Mouse (Mus musculus) liver, embryonic 12.5 days (tissue): ENCODE data around the gene Ankrd44. TPM values are rescaled to one million over a fixed set of nuclear protein-coding genes. Genes with fewer than 3 reads are reported as not detected.

Experiments
- ATAC-seq: fragments of 200-750 bp; cut with Nextera tagmentation; 2 replicates; pipeline ENCODE4 v1.8.0; 2017; ENCODE audit warnings: moderate number of reproducible peaks, mild to moderate bottlenecking, moderate library complexity
- H3K27ac ChIP-seq: fragments of 300-500 bp; sonication (generic); 2 replicates; pipeline ENCODE4 v1.5.1; 2016; ENCODE audit warnings: mild to moderate bottlenecking
- H3K27me3 ChIP-seq: fragments of 300-500 bp; sonication (generic); replicated peaks from 2 replicates; pipeline ENCODE4 v1.6.1; 2016; ENCODE audit warnings: mild to moderate bottlenecking, moderate library complexity
- H3K36me3 ChIP-seq: fragments of 300-500 bp; sonication (generic); 2 replicates; pipeline ENCODE4 v1.6.1; 2016; ENCODE audit warnings: mild to moderate bottlenecking, moderate library complexity
- H3K4me1 ChIP-seq: fragments of 300-500 bp; sonication (generic); 2 replicates; pipeline ENCODE4 v1.6.1; 2016
- H3K4me2 ChIP-seq: fragments of 300-500 bp; sonication (generic); 2 replicates; pipeline ENCODE4 v1.6.1; 2016; ENCODE audit warnings: mild to moderate bottlenecking, moderate library complexity
- H3K4me3 ChIP-seq: fragments of 300-500 bp; sonication (generic); 2 replicates; pipeline ENCODE4 v1.5.1; 2016; ENCODE audit warnings: mild to moderate bottlenecking, moderate library complexity
- H3K9ac ChIP-seq: fragments of 300-500 bp; sonication (generic); 2 replicates; pipeline ENCODE4 v1.6.1; 2016; ENCODE audit warnings: mild to moderate bottlenecking, moderate library complexity
- H3K9me3 ChIP-seq: fragments of 300-500 bp; sonication (generic); replicated peaks from 2 replicates; pipeline ENCODE4 v1.6.1; 2016; ENCODE audit warnings: mild to moderate bottlenecking, moderate library complexity
- WGBS: fragments of 180-500 bp; shearing (Covaris S2); methylation state at CpG from one replicate; pipeline ENCODE4 v1.1.7; 2016; ENCODE audit not compliant: insufficient replicate concordance; 5-methylcytosine and 5-hydroxymethylcytosine counted together
- polyA plus RNA-seq: library from polyadenylated mRNA; unstranded; fragments of >200 nt; fragmentation: Nextera tagmentation; extraction: Ambion mirVana; gene quantifications from 2 replicates; pipeline ENCODE4 v1.2.1, GENCODE M21; 2016

Ankrd44 gene
- polyA plus RNA-seq, 1 experiment from 2014 or later: 4.5 TPM

DNA sequence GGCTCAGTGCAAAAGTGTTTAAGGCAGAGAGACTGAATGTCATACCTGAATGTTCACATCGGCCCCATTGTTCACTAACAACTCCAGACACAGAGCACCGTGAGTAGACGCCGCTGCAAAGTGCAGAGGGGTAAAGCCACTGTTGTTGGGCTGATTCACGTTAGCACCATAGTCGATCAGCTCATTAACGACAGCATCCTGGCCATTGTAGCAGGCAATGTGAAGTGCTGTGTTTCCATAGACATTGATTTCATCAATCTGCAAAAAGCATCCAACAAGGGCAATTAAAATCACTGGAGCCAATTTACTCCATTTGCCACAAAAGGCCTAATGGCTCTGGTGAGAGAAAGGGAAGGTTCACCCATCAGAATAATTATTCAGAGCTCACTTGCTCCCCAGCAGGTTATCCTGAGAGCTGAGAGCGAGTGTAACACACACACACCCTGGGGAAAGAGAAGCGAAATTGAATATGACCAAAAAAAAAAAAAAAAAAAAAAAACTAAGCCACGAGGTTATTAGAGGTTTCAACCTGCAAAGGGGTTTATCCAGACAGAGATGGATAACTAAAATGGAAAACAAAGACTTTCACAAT lies 163.9 kb downstream of the Ankrd44 start:
- 76% methylated on average over 10 of the region's 10 CpGs for WGBS
- Histone ChIP-seq H3K4me1 (no peaks in the 10 kb centered on the region), H3K36me3 (0 out of 2 replicates have a peak, but pooled peaks cover 6% of the 10 kb centered on the region), H3K27me3 (no peaks in the 10 kb centered on the region), H3K9me3 (no peaks in the 10 kb centered on the region), H3K27ac (no peak overlapping the region), H3K9ac (no peak overlapping the region), H3K4me3 (no peak overlapping the region), H3K4me2 (no peak overlapping the region)
- no peak for ATAC-seq

DNA sequence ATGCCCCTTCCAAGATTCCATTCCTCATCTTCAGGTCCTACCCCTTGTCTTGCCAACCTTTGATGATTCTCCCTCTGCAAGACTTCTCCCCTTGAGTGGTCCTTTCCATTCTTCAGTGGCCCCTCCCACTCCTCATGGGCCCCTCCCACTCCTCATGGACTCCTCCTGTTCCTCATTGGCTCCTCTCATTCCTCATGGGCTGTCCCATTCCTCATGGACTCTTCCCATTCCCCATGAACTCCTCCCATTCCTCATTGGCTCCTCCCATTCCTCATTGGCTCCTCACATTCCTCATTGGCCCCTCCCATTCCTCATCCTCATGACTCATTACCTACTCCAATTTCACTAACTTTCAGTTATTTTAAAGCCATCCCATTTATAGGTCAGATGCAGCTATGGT lies 166.3 kb downstream of the Ankrd44 start:
- no peak overlapping the region for H3K9ac ChIP-seq
- 0 out of 2 replicates have a peak, but pooled peaks cover 6% of the 10 kb centered on the region for H3K36me3 ChIP-seq
- no peak overlapping the region for H3K4me3 ChIP-seq
- no peak overlapping the region for H3K27ac ChIP-seq
- no peaks in the 10 kb centered on the region for H3K4me1 ChIP-seq
- no peak overlapping the region for H3K4me2 ChIP-seq
- H3K27me3 ChIP-seq: no peaks in the 10 kb centered on the region
- no peaks in the 10 kb centered on the region for H3K9me3 ChIP-seq
- ATAC-seq: no peak

DNA sequence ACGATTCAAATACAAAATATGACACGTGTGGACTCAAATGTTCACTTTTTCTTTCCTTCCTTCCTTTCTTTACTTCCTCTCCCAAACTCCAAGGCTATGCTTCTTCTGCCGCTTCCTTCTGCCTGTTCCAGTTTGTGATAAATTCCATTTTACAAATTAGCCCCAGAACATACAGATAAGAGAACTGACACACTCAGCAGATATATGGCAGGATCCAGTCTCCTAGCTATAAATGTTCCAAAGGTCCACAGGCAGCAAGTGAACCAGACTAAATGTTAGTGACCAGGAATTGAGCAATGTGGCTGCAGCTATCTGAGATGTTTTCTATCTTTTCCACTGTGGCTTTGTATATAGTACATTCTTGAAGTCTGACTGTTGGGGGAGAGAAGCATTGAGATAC lies 168.9 kb downstream of the Ankrd44 start:
- H3K9ac ChIP-seq: no peak overlapping the region
- 0 out of 2 replicates have a peak, but pooled peaks cover 9% of the 10 kb centered on the region for H3K36me3 ChIP-seq
- H3K27ac ChIP-seq: no peak overlapping the region
- H3K27me3 ChIP-seq: no peaks in the 10 kb centered on the region
- no peak overlapping the region for H3K4me3 ChIP-seq
- H3K9me3 ChIP-seq: no peaks in the 10 kb centered on the region
- WGBS: 57% methylated on average over 3 of the region's 3 CpGs
- no peak for ATAC-seq
- no peak overlapping the region for H3K4me2 ChIP-seq
- no peaks in the 10 kb centered on the region for H3K4me1 ChIP-seq

DNA sequence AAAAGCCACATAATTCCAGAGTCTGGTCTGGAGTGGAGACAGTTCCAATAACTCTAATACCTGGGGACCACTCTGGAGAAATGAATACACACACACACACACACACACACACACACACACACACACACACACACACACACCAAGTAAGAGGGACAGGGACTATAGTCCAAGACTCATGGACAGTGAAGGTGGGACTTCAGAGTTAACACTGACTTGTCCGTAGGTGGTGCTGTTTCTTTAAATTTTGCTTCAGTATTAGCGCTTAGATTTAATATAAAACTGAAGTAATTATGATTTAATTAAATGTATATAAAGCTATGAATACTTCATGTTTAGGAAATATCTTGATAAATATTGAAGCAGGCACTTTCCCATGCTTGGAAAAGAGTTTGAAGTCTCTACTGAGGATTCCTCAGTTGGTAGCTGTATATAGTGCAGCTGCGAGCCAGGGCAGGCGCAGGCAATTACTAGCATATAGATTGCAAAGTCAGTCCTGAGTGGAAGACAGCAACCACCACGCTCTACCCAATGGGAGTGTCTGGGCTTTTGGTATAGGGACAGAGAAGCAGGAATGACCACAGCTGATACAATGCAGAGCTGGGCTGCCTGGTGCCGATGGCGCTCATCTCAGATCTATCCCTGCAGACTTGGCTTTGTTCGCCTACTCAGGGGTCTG lies 170.4 kb downstream of the Ankrd44 start:
- no peak overlapping the region for H3K27ac ChIP-seq
- no peak overlapping the region for H3K4me2 ChIP-seq
- no peak for ATAC-seq
- H3K9ac ChIP-seq: no peak overlapping the region
- no peak overlapping the region for H3K4me3 ChIP-seq
- no peaks in the 10 kb centered on the region for H3K9me3 ChIP-seq
- no peaks in the 10 kb centered on the region for H3K4me1 ChIP-seq
- H3K36me3 ChIP-seq: 0 out of 2 replicates have a peak, but pooled peaks cover 3% of the 10 kb centered on the region
- no peaks in the 10 kb centered on the region for H3K27me3 ChIP-seq
- WGBS: 68% methylated on average over 8 of the region's 8 CpGs

DNA sequence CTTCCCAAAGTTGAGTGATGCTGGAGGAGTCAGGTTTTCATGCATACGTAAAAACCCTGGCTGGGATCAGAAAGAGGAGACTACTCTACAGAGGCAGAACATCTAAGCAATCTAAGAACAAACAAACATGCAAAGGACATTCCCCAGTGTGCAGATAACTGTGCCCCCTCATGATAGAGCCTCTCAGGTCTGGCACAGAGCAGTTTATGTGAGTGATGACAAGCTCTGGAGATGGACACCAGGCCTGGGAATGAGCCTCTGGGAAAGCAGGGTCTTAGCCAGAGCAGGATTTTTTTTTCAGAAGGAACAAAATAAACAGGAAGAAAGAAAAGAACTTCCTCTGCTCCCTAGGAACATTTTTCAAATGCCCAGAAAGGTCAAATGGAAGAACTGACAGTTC lies 176.2 kb downstream of the Ankrd44 start:
- H3K4me1 ChIP-seq: no peaks in the 10 kb centered on the region
- 0 out of 2 replicates have a peak, but pooled peaks cover 3% of the 10 kb centered on the region for H3K36me3 ChIP-seq
- H3K27ac ChIP-seq: no peak overlapping the region
- H3K9ac ChIP-seq: no peak overlapping the region
- no peak for ATAC-seq
- no peak overlapping the region for H3K4me2 ChIP-seq
- H3K4me3 ChIP-seq: no peak overlapping the region
- no peaks in the 10 kb centered on the region for H3K9me3 ChIP-seq
- 75% methylated on average over 1 of the region's 1 CpGs for WGBS
- H3K27me3 ChIP-seq: no peaks in the 10 kb centered on the region

DNA sequence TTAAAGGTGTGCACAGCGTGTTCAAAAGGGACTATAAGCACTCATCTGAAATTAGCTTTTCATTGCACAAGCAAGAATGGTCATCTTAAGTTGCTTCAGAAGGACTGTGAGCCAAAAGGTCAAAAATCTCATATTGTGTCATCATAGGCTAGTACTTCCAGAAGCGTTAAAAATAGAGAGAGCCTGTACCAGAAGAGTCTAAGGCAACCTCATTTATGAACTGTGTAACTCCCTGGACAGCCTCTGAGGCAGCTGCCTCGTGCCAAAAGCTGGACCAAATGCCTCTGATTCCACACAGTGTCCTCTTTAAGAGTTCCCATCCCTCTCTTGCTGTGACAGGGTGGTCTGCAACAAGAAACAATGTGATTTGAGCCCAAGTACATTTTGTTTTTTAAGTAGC lies 176.7 kb downstream of the Ankrd44 start:
- WGBS: 62% methylated on average over 3 of the region's 3 CpGs
- H3K4me2 ChIP-seq: no peak overlapping the region

DNA sequence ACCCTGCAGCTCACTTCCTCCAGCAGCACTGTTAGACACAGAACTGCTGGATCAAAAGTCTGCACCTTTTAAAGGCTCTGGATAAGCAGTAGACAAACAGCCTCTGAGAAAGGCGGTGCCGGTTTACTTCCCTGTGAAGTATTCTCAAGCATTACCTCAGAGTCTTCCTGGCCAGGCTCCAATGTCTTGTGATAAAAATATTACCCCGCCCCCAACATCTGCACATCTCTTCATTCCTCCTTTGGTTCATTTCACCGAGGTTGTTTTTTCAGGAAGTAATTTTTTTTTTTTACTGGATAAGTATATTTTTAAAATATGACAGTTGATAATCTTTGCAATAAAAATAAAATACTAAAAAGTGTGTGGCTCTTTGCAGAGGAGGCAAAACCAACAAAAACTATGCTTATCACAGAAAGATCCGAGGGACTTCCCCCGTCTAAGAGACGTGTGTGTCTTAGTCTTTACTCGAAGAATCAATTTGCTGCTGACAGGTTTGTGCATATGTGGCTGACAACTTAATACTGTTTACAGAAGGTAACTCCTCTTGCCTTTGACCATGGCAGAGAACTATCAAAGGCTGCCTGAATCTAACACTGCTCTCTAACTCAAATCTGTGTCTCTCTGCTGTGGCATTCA lies 178.3 kb downstream of the Ankrd44 start:
- H3K4me3 ChIP-seq: no peak overlapping the region
- H3K27me3 ChIP-seq: no peaks in the 10 kb centered on the region
- H3K27ac ChIP-seq: no peak overlapping the region
- no peaks in the 10 kb centered on the region for H3K4me1 ChIP-seq
- WGBS: 33% methylated on average over 8 of the region's 8 CpGs
- no peak for ATAC-seq
- H3K4me2 ChIP-seq: no peak overlapping the region
- no peaks in the 10 kb centered on the region for H3K9me3 ChIP-seq
- H3K36me3 ChIP-seq: no peaks in the 10 kb centered on the region
- H3K9ac ChIP-seq: no peak overlapping the region

More for the DNA sequence above, 176.7 kb downstream of the Ankrd44 start:
- Histone ChIP-seq H3K9ac (no peak overlapping the region), H3K36me3 (0 out of 2 replicates have a peak, but pooled peaks cover 3% of the 10 kb centered on the region), H3K9me3 (no peaks in the 10 kb centered on the region), H3K27me3 (no peaks in the 10 kb centered on the region), H3K4me3 (no peak overlapping the region), H3K4me1 (no peaks in the 10 kb centered on the region), H3K27ac (no peak overlapping the region)
- ATAC-seq: no peak

DNA sequence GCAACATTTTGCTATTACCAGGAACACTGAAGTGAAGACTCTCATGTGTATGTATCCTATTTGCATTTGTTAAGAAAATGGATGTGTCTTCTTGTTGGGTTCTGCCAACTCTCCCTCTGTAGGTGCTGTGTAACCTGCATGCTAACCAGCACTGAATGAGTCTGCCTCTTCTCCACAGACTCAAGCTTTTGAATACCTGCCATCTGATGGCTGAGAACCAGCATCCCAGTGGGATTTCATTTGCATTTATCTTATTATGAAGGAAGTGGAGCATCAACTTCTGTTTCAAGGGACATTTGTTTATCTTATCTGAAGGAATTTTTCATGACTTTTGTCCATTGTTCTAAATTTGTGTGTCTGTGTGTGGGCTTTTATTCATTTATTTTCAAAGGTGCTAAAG lies 180.5 kb downstream of the Ankrd44 start:
- no peak for ATAC-seq
- no peak overlapping the region for H3K27ac ChIP-seq
- H3K27me3 ChIP-seq: no peaks in the 10 kb centered on the region
- no peak overlapping the region for H3K9ac ChIP-seq
- H3K4me3 ChIP-seq: no peak overlapping the region
- no peaks in the 10 kb centered on the region for H3K36me3 ChIP-seq
- H3K4me2 ChIP-seq: no peak overlapping the region
- H3K4me1 ChIP-seq: no peaks in the 10 kb centered on the region
- H3K9me3 ChIP-seq: no peaks in the 10 kb centered on the region

DNA sequence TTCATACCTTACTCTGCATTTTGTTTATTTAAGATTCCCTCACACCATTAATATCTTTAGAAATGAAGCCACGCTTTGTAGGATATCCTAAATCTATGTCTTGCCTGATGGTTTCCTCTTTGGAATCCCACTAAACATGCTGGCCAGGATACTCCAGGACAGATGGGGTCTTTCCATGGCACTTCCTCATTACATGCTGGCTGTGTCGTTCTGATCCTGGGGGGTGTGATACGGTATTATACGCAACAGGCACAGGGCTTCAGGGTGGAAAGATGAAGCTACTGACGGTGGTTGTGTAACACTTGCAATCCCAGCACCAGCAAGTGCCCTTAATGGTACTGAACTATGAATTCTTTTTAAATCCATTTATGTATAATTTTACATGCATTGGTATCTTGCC lies 182.0 kb downstream of the Ankrd44 start:
- Histone ChIP-seq H3K9me3 (no peaks in the 10 kb centered on the region), H3K4me3 (no peak overlapping the region), H3K9ac (no peak overlapping the region), H3K4me2 (no peak overlapping the region), H3K4me1 (no peaks in the 10 kb centered on the region), H3K27me3 (no peaks in the 10 kb centered on the region), H3K36me3 (no peaks in the 10 kb centered on the region), H3K27ac (no peak overlapping the region)
- 76% methylated on average over 5 of the region's 5 CpGs for WGBS
- ATAC-seq: no peak

DNA sequence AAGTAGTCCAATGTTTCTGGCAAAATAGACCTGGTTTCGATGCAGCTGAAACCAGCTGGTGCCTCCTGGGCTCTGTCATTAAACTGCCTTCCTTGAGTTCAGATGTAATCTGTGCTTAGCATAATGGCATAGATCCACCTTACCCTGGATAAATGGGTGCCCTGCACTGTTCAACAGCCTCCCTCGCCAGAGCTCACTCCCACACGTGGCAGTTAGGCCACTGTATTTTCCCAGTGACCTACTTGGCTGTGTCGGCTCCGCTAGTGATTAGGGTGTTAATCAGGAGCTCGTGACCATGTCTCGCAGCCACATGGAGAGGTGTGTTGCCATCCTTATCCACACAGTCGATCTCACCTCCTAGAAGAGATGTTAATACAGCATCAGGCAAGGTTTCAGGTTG lies 183.1 kb downstream of the Ankrd44 start:
- Histone ChIP-seq H3K9ac (no peak overlapping the region), H3K4me3 (no peak overlapping the region), H3K36me3 (no peaks in the 10 kb centered on the region), H3K4me1 (no peaks in the 10 kb centered on the region), H3K9me3 (no peaks in the 10 kb centered on the region), H3K27ac (no peak overlapping the region), H3K27me3 (no peaks in the 10 kb centered on the region), H3K4me2 (no peak overlapping the region)
- 71% methylated on average over 8 of the region's 8 CpGs for WGBS
- ATAC-seq: no peak

DNA sequence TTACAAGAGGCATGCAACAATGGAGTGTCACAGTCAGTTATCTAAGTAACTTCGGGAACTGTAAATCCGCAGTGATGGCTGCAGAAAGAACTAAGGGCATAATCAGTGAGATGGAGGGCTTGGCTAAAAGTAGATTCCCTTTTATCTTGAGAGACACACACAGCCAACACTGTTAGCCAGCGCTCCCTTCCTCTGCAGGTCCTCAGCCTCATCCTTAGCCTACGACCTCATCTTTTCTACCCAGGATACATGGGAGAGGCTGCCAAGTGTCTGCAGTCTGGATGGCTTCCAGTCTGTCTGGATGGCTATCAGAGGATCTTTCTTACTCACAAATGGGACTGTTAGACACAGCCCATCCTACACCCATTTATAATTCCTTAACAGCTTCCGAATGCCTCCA lies 185.3 kb downstream of the Ankrd44 start:
- Histone ChIP-seq H3K4me1 (no peaks in the 10 kb centered on the region), H3K27me3 (no peaks in the 10 kb centered on the region), H3K4me3 (no peak overlapping the region), H3K27ac (no peak overlapping the region), H3K9ac (no peak overlapping the region), H3K9me3 (no peaks in the 10 kb centered on the region), H3K36me3 (no peaks in the 10 kb centered on the region), H3K4me2 (no peak overlapping the region)
- 56% methylated on average over 5 of the region's 5 CpGs for WGBS
- ATAC-seq: no peak

DNA sequence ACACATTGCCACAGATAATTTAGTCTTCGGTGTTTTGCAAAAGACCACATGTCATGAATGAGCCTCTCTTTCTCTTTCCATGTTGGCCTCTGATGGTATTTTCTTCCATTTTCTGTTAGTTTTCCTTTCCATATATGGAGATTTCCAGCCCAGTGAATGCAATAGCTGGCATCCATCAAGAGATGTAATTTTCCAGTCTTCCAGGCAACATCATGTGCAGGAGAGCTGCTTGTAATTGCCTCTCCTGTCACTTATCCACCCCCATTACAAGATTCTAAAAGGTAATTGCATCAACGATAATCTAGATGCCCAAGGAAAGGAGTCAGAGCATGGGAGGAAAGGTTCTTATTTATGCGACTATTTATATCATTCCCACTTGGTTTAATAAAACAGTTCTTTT lies 188.7 kb downstream of the Ankrd44 start:
- no peak overlapping the region for H3K9ac ChIP-seq
- WGBS: 81% methylated on average over 3 of the region's 3 CpGs
- H3K4me1 ChIP-seq: no peaks in the 10 kb centered on the region
- H3K4me2 ChIP-seq: no peak overlapping the region
- H3K9me3 ChIP-seq: no peaks in the 10 kb centered on the region
- no peaks in the 10 kb centered on the region for H3K27me3 ChIP-seq
- H3K27ac ChIP-seq: no peak overlapping the region
- no peaks in the 10 kb centered on the region for H3K36me3 ChIP-seq
- H3K4me3 ChIP-seq: no peak overlapping the region
- no peak for ATAC-seq
